Mouse (Mus musculus) urinary bladder, postnatal 4 days (tissue): ENCODE results near the gene Alkbh6.

ENCODE experiments used
- DNase-seq, 2 experiments: peaks; one replicate each; pipeline ENCODE4 v3.0.0; 2021 to 2022; ENCODE audit warnings: low spot score in 2 of 2

The Alkbh6 gene

DNA sequence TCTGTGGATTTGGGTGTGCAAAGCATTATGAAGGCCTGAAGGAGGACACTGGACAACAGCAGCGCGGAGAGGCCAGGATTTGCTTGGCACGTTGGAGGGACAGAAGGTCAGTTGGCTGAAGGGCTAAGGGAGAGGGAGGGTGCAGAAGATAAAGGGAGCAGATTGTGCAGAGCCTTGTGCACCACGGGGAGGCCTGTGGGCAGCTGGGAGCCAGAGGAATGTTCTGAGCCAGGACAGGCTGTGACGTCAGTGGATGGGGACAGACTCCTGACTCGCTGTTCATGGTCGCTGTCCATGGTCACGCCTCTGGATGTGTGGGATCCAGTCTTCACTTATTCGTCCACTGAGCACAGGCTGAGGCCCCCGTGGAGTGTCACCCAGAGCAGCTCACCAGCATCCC lies 13.4 kb upstream of the Alkbh6 start:
- no peak for DNase-seq

GRCm38 (mm10) chr7:30296816-30297215 lies 11.7 kb upstream of the Alkbh6 start:
- no peak for DNase-seq

GRCm38 (mm10) chr7:30297266-30297665 lies 11.3 kb upstream of the Alkbh6 start:
- no peak for DNase-seq

GRCm38 (mm10) chr7:30300914-30301313 lies 7.6 kb upstream of the Alkbh6 start:
- no peak for DNase-seq

- DNase-seq = no peak
These were observed 2.3 kb upstream of the Alkbh6 start for GRCm38 (mm10) chr7:30306083-30306779.

DNA sequence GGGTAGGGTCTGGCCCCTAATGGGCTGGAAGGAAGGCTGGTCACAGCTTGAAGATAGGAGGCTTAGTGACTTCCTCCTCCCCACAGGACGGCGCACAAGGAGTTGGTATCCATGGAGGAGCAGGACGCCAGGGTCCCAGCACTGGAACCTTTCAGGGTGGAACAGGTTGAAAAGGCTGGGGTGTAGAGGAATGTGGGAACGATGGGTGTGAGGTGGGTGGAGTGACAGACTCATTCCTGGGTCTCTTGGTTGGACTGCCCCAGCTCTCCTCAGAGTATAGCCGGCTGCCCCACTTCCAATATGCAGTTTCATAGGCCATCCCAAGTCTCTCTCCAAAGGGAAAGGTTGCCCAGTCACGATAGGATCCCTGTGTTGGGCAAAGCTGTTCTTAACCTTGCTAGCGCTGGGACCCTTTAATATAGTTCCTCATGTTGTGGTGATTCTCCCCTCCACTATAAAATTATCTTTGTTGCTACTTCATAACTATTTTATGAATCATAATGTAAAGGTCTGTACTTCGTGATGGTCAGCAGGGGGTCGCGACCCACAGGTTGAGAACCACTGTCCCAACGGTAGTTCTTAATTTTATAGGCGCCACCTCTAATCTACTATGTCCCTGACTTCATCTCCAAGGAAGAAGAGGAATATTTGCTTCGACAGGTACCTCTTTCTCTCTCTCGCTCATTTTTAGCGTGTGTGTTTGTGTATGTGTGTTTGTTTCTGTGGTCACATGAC lies 1.0 kb downstream of the Alkbh6 start:
- no peak for DNase-seq

DNA sequence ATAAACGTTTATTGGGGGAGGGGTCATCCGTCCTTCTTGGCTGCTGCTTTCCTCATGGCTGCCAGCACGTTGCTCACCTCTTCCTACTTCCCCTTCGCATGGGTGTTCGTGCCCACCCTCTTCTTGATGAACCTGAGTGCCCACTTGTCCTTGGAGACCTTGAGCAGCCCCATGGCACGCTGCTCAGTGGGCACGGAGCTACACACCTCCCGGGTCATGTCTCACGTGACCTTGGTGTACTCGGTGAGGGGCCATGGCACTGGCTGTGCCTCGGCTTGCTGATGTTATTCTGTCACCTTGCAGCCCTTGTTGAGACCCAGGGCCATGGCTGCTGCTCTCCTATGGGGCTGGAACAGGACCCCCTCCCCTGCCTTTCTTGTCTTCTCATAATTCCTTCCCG lies 1.6 kb downstream of the Alkbh6 start:
- DNase-seq = no peak

DNA sequence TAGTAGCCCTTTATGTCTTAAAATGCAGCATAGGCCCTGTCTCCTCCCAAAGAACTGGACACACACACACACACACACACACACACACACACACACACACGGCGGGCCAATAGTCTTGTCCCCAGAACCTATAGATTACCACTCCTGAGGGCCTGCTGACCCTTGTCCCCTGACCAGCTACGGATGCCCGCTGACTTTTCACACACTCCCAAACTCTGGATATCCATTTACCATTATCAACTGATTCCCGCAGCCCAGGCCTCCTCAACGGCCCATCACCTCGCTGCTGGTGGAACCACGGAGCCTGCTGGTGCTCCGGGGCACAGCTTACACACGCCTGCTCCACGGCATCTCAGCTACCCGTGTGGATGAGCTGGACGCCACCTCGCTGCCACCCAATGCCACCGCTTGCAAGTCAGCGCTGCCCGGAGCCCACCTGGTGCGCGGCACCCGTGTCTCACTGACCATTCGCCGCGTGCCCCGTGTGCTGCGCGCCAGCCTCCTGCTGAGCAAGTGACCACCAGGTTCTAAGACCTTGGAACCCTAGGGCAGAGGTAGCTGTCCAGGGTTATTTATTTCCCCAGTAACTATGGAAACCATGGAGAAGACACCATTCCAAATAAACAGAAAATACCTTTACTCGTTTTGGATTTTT lies 5.3 kb downstream of the Alkbh6 start:
- DNase-seq = no peak

GRCm38 (mm10) chr7:30314721-30315155 lies 6.2 kb downstream of the Alkbh6 start, which contains the start of gene Syne4:
Gene Syne4 (plus strand): TSS chr7:30314807.
- DNase-seq = no peak

- no peak for DNase-seq
These were observed 7.3 kb downstream of the Alkbh6 start for GRCm38 (mm10) chr7:30315559-30316529.

- no peak for DNase-seq
These were observed 9.6 kb downstream of the Alkbh6 start for GRCm38 (mm10) chr7:30318142-30318541.

DNA sequence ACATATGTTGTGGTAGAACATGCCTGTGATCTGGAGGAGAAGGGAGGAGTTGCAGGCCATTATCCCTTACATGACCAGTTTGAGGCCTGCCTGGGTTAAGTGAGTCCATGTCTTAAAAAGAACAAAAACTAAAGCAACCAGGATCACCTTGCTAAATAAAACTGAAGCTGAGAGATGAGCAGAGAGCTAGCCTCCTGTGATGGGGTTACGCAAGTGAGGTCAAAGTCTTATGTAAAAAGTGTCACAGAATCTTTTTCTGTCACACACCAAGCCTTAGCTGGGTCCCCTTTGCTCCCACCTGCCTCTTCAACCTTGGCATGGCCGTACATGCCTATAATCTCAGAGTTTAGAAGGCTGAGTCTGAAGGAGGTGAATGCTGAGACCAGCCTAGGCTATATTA lies 12.4 kb downstream of the Alkbh6 start:
- DNase-seq = no peak

GRCm38 (mm10) chr7:30321539-30322284 lies 13.2 kb downstream of the Alkbh6 start, which contains the start of gene E130208F15Rik:
Gene E130208F15Rik (plus strand): TSS chr7:30321740.
- DNase-seq = peak; percentile 49 to 65

- peak; percentile 96 to 98 for DNase-seq
These were observed 13.8 kb downstream of the Alkbh6 start for GRCm38 (mm10) chr7:30322285-30322667.

- DNase-seq = no peak
These were observed 14.3 kb downstream of the Alkbh6 start for GRCm38 (mm10) chr7:30322865-30323264.

DNA sequence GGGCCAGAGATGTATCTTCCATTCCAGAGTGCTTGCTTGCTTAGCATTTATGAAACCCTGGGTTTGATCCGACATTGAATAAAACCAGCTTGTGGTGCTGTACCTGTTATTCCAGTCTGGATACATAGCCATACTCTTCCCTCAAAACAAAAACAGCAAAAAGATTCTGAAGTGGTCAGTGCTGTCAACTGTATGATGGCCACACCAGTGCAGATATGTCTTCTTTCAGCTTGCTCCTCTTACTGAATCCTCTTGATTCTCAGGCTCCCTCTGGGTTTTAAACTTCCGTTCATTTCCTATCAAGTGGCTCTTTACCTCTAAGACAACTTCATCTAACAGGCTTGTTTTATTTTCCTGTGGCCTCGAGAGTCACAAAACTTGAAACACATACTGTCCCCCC lies 15.3 kb downstream of the Alkbh6 start, which contains the start of gene Sdhaf1:
Sdhaf1 (minus strand) TSS at position 101 of the 400 bp plus-strand sequence.
- DNase-seq = no peak

GRCm38 (mm10) chr7:30324300-30324944 lies 15.9 kb downstream of the Alkbh6 start:
- DNase-seq = no peak

- no peak for DNase-seq
These were observed 16.8 kb downstream of the Alkbh6 start for GRCm38 (mm10) chr7:30325364-30325763.

DNA sequence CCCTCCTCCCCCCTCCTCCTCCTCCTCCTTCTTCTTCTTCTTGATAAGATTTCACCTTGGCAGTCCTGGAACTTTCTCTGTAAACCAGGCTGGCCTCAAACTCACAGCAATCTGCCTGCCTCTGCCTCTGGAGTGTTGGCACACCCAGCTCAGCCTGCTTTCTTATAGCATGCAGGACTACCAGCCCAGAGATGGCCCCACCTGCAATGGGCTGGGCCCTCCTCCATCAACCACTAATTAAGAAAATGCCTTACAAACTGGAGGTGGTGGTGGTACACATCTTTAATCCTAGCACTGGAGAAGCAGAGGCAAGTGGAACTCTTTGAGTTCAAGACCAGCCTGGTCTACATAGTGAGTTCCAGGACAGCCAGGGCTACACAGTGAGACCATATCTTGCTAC lies 17.9 kb downstream of the Alkbh6 start:
- DNase-seq = no peak

DNA sequence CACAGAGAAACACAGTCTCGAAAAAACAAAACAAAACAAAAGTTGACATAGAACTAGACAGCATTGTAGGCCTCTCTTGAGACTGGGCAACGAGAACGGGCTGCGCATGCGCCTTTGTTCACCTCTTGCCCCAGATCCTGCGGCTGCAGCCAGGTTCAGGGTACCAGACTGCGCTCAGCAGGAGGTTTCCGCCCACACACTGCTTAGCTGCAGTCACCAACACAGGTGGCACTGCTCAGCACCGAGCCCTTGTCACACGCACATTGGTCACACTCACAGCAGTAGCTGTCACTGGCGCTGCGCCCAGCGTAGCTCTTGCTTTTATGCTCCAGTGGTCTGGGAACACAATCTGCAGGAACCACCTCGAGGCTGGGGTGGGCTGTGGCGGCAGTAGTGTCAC lies 18.6 kb downstream of the Alkbh6 start:
- no peak for DNase-seq
